Mouse (Mus musculus): ENCODE data around the gene Col11a2. TPM values are rescaled to one million over a fixed set of nuclear protein-coding genes. Genes with fewer than 3 reads are reported as not detected.

The Col11a2 gene
- polyA plus RNA-seq, 2 experiments = 0.06 to 0.55 TPM

- TF ChIP-seq EP300 (IDR thresholded peaks at IDR 0.05; ENCODE audit: low read depth) = no peak
- DNase-seq (ENCODE audit: low read depth in 3 of 3, low spot score in 3 of 3) (no peak), ATAC-seq (ENCODE audit: insufficient read depth) (no peak)
- no peak overlapping the region for H3K27ac ChIP-seq
- H3K9ac ChIP-seq (replicated peaks) = no peak overlapping the region
- peaks cover 0 to 7% of the 10 kb centered on the region in 2 experiments; a peak in 2 of 4 replicates for H3K4me1 ChIP-seq (replicated peaks; ENCODE audit: control insufficient read depth in 2 of 2, insufficient read depth in 2 of 2, low read length in 1 of 2)
- H3K4me3 ChIP-seq (ENCODE audit: insufficient read depth in 1 of 2, low read depth in 2 of 2, low read length in 2 of 2) = no peak overlapping the region
- no peaks in the 10 kb centered on the region for H3K9me3 ChIP-seq (ENCODE audit: control insufficient read depth, low read length)
- 86% methylated on average over 7 of the region's 7 CpGs for WGBS (ENCODE audit: insufficient replicate concordance)
- H3K36me3 ChIP-seq (replicated peaks; ENCODE audit: control insufficient read depth, insufficient read depth, low read depth) = peaks cover 4% of the 10 kb centered on the region
- H3K27me3 ChIP-seq (ENCODE audit: control insufficient read depth, insufficient read depth, low read length) = peaks cover 6% of the 10 kb centered on the region
- H3K4me2 ChIP-seq (ENCODE audit: low read depth) = no peak overlapping the region
Measured at GRCm38 (mm10) chr17:34037241-34037640, 2.0 kb upstream of the Col11a2 start.

- Histone ChIP-seq H3K4me1 (replicated peaks; ENCODE audit: control insufficient read depth in 2 of 2, insufficient read depth in 2 of 2, low read length in 1 of 2) (no peaks in the 10 kb centered on the region; a peak in 1 of 4 replicates), H3K36me3 (replicated peaks; ENCODE audit: control insufficient read depth, insufficient read depth, low read depth) (peaks cover 4% of the 10 kb centered on the region), H3K27me3 (ENCODE audit: control insufficient read depth, insufficient read depth, low read length) (peaks cover 6% of the 10 kb centered on the region), H3K4me2 (ENCODE audit: low read depth) (no peak overlapping the region), H3K9ac (replicated peaks) (no peak overlapping the region), H3K4me3 (ENCODE audit: insufficient read depth in 1 of 2, low read depth in 2 of 2, low read length in 2 of 2) (no peak overlapping the region), H3K27ac (no peak overlapping the region), H3K9me3 (ENCODE audit: control insufficient read depth, low read length) (no peaks in the 10 kb centered on the region)
- ATAC-seq (ENCODE audit: insufficient read depth) = no peak
- TF ChIP-seq EP300 (IDR thresholded peaks at IDR 0.05; ENCODE audit: low read depth) (no peak), CTCF (IDR thresholded peaks at IDR 0.05; ENCODE audit: low read depth) (no peak)
- WGBS (ENCODE audit: insufficient replicate concordance) = 38% methylated on average over 19 of the region's 21 CpGs
- DNase-seq (ENCODE audit: low read depth in 3 of 3, low spot score in 3 of 3) = no peak
Measured at GRCm38 (mm10) chr17:34038440-34038839, 797 bp upstream of the Col11a2 start.

- Histone ChIP-seq H3K4me1 (replicated peaks; ENCODE audit: control insufficient read depth in 2 of 2, insufficient read depth in 2 of 2, low read length in 1 of 2) (no peaks in the 10 kb centered on the region; a peak in 1 of 4 replicates), H3K36me3 (replicated peaks; ENCODE audit: control insufficient read depth, insufficient read depth, low read depth) (peaks cover 4% of the 10 kb centered on the region), H3K4me3 (ENCODE audit: insufficient read depth in 1 of 2, low read depth in 2 of 2, low read length in 2 of 2) (no peak overlapping the region), H3K27ac (no peak overlapping the region), H3K4me2 (ENCODE audit: low read depth) (no peak overlapping the region), H3K9me3 (ENCODE audit: control insufficient read depth, low read length) (no peaks in the 10 kb centered on the region), H3K9ac (replicated peaks) (no peak overlapping the region), H3K27me3 (ENCODE audit: control insufficient read depth, insufficient read depth, low read length) (peaks cover 6% of the 10 kb centered on the region)
- no peak for ATAC-seq (ENCODE audit: insufficient read depth)
- 32% methylated on average over 17 of the region's 17 CpGs for WGBS (ENCODE audit: insufficient replicate concordance)
- DNase-seq (ENCODE audit: low read depth in 3 of 3, low spot score in 3 of 3) = no peak
- TF ChIP-seq EP300 (IDR thresholded peaks at IDR 0.05; ENCODE audit: low read depth) (no peak), CTCF (IDR thresholded peaks at IDR 0.05; ENCODE audit: low read depth) (no peak)
Measured at GRCm38 (mm10) chr17:34039562-34040450, 569 bp downstream of the Col11a2 start.

- Histone ChIP-seq H3K4me1 (replicated peaks; ENCODE audit: control insufficient read depth in 2 of 2, insufficient read depth in 2 of 2, low read length in 1 of 2) (no peaks in the 10 kb centered on the region), H3K9ac (replicated peaks) (no peak overlapping the region), H3K4me3 (ENCODE audit: insufficient read depth in 1 of 2, low read depth in 2 of 2, low read length in 2 of 2) (no peak overlapping the region), H3K4me2 (ENCODE audit: low read depth) (no peak overlapping the region), H3K27ac (no peak overlapping the region), H3K9me3 (ENCODE audit: control insufficient read depth, low read length) (no peaks in the 10 kb centered on the region), H3K27me3 (ENCODE audit: control insufficient read depth, insufficient read depth, low read length) (no peaks in the 10 kb centered on the region), H3K36me3 (replicated peaks; ENCODE audit: control insufficient read depth, insufficient read depth, low read depth) (no peaks in the 10 kb centered on the region)
- ATAC-seq (ENCODE audit: insufficient read depth) (no peak), DNase-seq (ENCODE audit: low read depth in 3 of 3, low spot score in 3 of 3) (no peak)
- WGBS (ENCODE audit: insufficient replicate concordance) = 65% methylated on average over 14 of the region's 14 CpGs
- no peak for TF ChIP-seq EP300 (IDR thresholded peaks at IDR 0.05; ENCODE audit: low read depth)
Measured at GRCm38 (mm10) chr17:34045941-34046340, 6.7 kb downstream of the Col11a2 start.

- H3K27me3 ChIP-seq (ENCODE audit: control insufficient read depth, insufficient read depth, low read length) = no peaks in the 10 kb centered on the region
- no peaks in the 10 kb centered on the region for H3K9me3 ChIP-seq (ENCODE audit: control insufficient read depth, low read length)
- DNase-seq (ENCODE audit: low read depth in 3 of 3, low spot score in 3 of 3) = no peak
- 44% methylated on average over 5 of the region's 5 CpGs for WGBS (ENCODE audit: insufficient replicate concordance)
- TF ChIP-seq EP300 (IDR thresholded peaks at IDR 0.05; ENCODE audit: low read depth) = no peak
- ATAC-seq (ENCODE audit: insufficient read depth) = no peak
- H3K4me3 ChIP-seq (ENCODE audit: insufficient read depth in 1 of 2, low read depth in 2 of 2, low read length in 2 of 2) = no peak overlapping the region
- H3K9ac ChIP-seq (replicated peaks) = no peak overlapping the region
- no peak overlapping the region for H3K27ac ChIP-seq
- no peaks in the 10 kb centered on the region for H3K4me1 ChIP-seq (replicated peaks; ENCODE audit: control insufficient read depth in 2 of 2, insufficient read depth in 2 of 2, low read length in 1 of 2)
- no peaks in the 10 kb centered on the region for H3K36me3 ChIP-seq (replicated peaks; ENCODE audit: control insufficient read depth, insufficient read depth, low read depth)
- H3K4me2 ChIP-seq (ENCODE audit: low read depth) = no peak overlapping the region
Measured at GRCm38 (mm10) chr17:34047404-34048050, 8.3 kb downstream of the Col11a2 start.

Data from liver, embryonic 14.5 days (tissue).